Mouse (Mus musculus): ENCODE data around the gene Zbtb22.

GRCm38 (mm10) chr17:33947430-33948089, 31.9 kb downstream of the Zbtb22 start:
- TF ChIP-seq POLR2A (IDR thresholded peaks at IDR 0.05; ENCODE audit: insufficient read depth, low read length) (no peak), CTCF (IDR thresholded peaks at IDR 0.05; ENCODE audit: low read depth, low read length) (no peak)
